Mouse (Mus musculus): ENCODE results near the gene Lamc1.

Gene Lamc1

DNA sequence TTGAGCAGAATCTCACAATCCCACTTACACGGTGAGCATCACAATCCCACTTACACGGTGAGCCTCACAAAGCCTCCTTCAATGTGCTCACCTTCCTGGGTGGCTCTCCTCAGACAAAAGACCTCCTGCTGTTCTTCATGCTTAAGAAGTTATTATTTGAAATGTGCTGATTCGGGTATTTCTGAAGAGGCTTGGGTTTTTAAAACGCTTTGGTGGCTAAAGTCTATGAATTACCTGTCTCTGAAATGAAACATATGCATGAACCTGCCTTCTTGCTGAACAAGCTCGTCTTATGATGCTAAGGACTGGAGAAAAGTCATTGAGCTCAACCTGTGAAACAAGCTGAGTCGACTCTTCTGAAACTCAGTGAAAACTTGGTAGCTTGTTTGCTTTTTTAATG, 36.6 kb downstream of the Lamc1 start:
- DNase-seq, result no peak

DNA sequence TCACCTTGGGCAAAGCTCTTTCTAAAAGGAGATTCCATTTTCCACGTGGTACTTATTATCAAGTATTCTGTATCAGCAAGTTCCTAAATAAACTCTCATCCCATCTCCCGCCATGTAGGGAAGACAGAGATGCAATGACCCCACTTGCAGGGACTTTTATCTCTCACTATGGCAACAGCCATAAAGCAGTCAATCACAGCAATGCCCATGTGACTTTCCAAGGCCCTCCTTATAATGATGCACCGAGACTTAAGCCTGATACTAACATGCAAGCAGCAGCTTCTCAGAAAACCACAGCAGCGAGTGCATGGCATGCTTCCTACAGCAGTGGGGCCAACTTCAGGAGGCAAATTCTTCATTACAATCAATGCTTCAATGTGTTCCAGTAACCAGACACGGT, 39.7 kb downstream of the Lamc1 start:
- no peak for DNase-seq

DNA sequence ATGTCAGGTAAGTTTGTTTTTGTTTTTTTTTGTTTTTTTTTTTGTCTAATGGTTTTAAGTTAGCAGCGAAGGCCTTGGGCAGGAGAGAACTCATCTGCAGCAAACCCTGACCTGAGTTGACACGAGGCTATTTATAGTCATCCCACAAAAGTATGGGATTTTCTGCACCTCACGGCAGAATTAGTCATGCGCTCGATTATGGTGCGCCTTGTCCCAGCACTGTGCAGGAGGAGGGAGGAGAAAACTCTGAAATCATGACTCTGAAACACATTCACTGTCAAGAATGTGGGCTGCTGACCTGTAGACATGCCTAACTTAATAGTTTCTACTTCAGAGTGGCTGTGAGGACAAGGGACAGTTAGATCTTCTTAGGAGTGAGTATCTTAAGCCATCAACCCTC, 40.4 kb downstream of the Lamc1 start:
- DNase-seq, result peak; percentile 44

DNA sequence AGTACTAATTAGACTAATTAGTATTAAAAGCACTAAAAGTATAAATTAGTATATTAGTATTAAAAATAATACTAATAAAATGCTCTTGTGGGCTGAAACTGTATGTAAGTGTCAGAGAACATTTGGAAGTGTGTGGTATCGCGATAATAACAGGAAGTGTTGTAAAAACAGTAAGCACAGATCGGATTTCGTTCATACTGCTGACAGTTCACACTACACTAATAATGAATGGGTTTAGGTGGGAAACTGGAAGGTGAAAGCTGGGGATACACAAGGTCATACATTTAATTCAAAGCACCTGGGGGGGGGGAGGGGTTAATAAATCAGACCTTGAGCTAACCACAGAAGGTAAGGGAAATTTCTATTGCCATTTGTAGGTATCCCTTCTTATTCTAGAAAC, 41.2 kb downstream of the Lamc1 start:
- DNase-seq, result no peak

DNA sequence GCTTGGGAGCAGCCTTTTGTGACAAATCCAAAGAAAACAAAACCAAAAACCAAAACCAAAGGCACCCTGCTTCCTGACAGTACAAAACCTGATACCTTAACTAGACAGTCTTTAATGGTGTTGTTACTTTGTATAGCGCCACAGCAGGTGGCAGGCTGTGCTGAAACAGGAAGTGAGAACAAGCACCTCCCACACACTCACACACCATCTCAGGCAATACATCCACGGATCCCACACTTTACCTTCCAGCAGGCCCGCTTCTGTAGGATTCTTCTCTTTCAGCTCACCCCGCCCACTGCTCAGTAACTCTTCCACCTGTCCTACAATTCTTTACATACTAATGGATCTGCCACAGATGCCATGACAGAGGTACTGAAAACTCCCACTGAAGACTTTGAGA, 44.6 kb downstream of the Lamc1 start:
- DNase-seq, result no peak

DNA sequence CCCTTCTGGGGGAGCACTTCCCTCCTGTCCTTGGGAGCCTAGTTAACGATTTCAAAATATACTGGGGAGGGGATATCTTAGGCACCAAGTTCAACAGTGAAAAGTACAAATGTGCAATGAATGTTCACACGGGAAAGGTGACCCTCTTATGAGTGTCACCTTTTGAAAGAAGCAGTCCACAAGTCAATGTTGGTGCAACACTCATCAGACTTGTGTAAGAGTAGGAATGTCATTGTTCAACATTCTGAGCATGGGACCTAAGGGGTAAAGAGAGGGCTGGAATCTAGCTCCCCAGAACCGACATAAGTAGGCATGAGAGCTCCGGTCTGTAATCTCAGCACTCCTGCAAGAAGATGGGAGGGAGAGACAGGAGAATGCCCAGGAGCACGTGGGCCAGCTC, 45.1 kb downstream of the Lamc1 start:
- DNase-seq, result no peak

DNA sequence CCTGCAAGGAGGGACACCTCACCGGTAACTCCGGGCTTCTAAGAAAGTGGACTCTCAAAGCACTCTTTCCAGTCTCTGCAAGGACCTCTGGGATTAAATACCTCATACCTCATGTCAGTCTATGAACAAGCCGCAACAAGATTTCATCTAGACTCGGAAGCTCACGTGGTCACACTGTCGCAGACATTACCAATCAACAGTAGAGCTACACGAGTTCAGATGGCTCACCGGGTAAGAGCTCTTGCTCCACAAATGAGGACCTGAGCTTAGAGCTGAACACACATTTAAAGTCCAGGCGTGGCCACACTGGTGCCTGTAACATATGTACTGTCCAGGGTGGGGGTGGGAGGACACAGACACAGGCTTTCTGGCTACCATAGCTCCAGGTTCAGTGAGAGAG, 46.4 kb downstream of the Lamc1 start:
- no peak for DNase-seq

DNA sequence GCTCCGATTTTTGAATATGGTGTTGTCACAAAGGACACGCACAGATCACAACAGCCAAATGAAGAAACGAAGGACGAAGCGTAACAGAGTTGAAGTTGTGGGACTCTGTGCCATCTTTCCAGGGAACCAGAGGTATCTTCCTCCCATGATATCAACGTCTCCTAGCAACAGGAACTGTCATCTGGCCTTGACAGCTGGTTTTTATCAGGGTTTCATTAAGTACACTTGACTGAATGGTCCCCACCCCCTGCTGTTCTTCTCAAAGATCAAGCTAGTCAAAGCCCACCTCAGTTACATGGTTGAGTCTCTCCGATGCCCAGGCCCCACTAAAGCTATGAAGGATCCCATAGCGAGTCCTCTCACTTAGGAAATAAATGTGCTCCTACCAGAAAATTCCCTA, 47.4 kb downstream of the Lamc1 start:
- DNase-seq, result no peak

DNA sequence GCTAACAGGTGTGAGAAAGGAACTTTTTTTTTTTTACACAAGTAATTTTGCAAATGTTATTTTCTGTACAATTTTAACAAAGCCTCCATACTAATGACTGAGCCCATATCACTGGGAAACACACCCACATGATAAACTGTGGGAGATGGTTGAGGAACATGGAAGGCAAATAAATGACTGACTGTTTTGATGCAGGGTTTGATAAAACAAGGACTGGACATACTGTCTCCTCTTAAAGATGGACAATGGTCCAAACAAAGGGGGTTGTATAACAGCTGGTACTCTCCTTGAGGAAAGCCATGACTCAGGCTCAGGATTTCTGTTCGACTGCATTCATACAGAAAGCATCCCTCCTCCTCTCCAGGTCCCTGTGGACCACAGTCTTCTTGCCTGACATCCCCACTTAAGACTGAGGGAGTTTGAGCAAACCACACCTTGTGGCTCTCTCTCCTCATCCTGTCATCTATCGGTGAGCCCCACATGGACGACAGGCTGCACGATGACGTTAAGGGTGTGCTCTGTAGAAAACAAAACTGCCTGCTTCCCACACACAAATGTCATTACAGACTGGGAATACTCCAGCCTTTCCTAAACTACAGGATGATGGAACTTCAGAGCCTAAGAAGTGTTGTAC, 50.1 kb downstream of the Lamc1 start:
- DNase-seq, result no peak

DNA sequence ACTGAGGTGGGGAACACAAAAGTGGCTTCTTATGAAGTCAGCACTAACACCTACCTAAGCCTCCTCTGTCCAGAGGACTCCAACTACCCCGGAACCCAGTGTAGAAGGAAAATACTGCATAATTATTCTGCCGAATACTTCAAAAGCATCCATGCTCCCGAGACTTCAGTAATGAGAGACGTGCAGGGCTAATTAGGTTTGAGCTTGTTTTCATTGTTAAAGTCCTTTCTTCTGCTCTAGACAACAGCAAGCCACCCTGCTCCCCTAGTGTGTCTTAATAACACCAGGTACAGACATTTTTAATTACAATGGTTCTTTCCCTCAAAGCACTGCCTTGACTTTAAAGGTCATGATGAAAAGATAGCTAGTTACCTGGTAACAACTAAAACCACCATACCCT, 51.1 kb downstream of the Lamc1 start:
- no peak for DNase-seq

DNA sequence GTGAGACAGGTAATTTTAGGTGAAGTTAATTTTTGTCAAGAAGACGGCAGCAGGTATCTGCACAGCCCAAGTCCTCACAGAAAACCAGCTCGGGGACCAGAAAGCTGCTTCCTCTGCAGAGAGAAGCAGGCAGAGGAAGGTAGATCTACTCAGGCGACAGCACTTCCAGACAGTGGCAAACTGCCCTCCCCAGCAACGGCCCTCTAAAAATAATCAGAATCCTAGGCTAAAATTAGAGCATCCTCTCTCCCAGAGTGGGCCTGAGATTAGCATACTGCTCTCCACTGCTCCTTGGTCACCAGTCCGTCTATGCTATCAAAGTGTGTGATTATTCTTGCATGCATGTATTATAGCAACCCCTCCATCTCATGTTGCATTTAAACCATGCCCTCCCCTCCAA, 52.2 kb downstream of the Lamc1 start:
- DNase-seq, result no peak

DNA sequence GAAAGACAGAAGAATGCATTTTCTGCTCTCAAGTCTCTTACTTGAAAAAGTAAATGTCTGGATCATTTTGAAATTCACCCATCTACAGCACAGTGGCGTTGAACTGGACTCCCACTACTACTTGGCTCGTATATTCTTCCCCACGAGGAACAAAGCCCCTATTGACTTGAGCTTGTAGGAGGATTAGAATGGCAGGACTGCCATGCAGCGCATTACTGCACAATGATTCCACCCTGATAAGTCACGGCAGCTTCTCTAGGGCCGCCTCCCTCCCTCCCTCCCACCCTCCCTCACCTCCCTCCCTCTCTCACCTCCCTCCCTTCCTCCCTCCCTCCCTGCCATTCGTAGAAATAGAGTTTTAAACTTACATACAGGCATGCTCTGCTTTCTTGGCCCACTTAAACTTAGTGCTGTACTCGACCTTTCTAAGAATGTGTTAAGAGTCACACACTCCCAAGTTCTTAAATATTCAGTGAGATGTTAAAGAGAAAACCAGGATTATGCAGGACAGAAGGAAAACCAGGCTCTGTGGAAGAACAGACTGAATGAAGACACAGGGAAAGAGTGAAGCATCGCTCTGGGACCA, 54.5 kb downstream of the Lamc1 start:
- no peak for DNase-seq

DNA sequence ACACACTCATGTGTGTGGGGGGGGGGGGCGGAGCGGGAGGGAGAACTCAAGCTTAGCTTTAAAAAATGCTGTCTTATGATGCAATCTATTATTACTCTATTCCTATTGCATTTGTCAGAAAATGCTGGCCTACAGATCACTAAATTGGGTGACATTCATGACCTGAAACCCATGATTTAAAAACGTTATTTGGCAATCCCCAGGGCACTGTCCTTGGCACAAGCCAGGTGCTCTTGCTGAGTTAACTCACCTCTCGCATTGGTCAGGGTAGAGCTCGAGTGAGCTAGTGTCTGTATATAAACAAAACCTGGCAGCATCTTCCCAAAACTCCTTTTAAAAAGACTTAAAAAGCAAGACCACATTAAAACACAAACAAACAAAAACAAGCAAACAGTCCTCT, 57.1 kb downstream of the Lamc1 start:
- no peak for DNase-seq

DNA sequence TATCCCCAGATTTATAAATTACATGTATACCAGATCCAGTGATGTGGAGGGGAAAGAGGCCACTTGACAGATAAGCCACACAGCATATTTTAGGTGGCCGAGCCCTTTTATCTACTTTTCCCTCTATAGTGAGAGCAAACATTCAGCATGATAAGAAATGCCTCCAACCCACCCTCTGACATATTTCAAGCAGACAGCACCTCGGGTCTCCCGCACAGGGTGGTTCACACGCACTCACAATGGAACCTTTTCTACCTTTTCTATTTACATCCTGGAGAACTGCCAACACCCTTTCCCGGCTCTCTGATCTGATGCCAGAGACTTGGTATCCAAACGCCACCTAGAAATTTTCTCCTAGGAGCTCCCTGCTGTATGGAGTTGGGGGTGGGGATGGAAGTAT, 58.0 kb downstream of the Lamc1 start:
- DNase-seq, result peak; percentile 30

DNA sequence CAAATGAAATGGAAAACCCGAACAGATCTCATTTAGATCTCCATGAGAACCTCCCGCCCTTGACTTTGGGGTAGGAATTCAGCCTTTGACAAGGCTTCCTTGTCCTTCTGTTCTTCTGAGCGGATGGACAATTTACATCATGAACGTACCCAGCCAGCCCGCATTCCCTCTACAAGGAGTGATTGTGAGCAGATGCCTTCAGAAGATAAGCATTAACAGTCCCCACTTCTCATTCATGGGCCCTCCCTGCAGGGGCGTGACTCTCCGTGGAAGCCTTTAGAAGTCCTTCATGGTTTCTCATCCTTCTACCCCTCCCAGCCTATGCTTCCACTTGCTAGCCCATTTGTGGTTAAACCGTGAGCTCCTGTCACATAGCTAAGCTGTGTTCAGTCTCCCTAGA, 58.9 kb downstream of the Lamc1 start:
- no peak for DNase-seq

DNA sequence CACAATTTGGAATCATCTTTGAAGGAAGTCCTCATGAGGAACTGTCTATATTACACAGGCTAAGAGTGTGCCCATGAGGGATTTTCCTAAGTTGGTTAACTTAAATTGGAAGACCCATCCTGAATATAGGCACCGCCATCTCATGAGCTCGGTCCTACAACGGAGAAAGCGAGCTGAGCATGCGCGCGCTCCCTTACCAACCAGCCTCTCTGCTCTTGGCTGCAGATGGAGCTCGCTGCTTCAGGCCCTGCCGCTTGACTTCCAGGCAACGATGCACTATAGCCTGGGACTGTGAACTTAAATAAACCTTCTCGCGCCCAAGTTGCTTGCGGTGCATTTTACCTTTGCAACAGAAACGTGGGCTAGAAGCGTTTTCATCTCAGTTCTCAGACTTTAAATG, 61.8 kb downstream of the Lamc1 start:
- no peak for DNase-seq

DNA sequence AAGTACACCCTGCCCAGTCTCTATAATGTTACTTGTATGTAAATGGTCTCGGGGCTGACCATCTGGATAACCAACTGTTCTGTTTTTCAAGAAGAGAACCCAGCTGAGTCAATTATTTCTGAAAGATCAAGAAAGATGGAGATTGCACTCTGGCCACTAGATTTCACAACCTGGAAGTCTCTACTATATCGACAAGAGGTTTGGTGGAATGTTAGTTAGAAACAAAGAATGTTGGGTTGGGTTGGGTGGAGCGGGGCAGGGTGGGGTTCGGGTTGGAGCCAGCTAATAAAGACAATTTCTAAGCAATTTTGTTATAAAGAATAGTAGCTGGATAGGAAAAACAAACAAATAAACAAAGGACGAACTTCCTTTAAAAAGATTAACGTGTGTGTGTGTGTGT, 62.9 kb downstream of the Lamc1 start:
- no peak for DNase-seq

DNA sequence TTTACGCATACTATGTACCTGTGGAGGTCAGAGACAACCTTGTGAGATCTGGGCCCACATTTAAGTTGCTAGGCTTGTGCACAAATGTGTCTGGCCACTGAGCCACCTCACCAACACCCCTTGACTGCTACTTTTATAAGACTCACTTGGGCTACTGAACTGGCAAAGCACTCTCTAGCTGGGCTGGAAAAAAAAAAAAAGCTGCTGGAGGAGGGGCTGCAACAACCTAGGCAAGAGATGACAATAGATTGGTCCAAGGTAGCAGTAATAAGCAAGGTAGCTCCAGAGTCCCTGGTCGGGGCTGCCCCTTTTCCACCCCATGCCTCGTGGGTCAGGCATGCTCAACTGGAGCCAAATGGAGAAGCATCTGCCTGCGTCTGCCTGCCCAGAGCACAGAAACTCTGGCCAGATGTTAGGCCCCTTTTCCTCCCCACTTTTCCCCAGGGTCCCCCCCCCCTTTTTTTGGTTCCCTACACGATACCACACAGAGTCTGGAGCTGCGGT, 63.7 kb downstream of the Lamc1 start:
- DNase-seq, result no peak

DNA sequence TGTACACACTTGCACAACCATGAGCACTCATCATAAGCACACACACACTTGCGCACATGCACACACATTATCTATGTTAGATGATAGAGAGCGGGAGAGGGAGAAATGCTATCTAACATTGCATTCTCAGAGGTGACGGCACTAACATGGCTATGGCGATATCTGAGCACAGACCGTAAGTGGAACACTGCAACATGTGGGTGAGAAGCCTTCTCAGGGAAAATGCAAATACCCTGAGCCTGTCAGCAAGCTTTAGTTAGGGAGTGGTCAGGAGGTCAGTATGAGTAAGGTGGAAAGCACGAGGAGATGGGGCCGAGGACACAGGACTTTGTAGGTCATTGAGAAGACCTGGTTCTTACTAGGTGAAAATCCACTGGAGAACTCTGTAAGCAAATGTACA, 64.3 kb downstream of the Lamc1 start:
- DNase-seq, result no peak

DNA sequence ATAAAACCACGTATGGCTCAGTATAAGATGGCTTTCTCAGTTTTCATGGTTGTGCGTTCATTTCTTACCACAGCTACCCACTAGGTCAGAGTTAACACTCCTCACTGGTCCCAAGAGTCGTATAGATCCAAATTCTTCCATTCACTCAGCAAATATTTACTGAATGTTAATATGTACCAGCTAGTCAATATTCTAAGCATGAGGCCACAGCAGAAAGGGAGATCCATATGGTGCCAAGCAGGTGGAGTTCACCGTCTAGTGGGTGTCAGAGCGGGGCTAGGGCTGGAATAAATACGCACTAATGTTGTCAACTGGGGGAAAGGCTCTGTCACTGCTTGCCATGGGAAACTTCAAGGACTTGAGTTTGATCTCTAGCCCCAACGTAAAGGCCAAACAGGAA, 64.9 kb downstream of the Lamc1 start:
- no peak for DNase-seq

DNA sequence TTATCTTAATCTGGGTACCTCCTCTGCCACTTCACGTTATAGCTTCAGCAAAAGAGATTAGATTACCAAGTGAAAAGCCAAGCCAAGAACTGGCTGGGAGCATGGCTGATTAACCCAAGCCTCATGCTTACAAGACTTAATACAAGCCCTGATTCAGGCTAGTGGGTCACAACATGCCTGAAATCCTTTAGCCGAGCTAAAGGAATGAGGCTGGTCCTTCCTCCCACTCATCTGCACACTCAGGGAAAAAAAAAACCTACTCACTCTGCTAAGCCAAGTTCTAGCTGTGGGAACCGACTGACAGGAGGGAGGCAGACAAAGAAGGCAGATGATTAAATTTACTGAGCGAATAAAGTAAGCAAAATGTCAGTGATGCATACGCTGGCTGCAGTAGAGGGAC, 65.7 kb downstream of the Lamc1 start:
- DNase-seq, result no peak

DNA sequence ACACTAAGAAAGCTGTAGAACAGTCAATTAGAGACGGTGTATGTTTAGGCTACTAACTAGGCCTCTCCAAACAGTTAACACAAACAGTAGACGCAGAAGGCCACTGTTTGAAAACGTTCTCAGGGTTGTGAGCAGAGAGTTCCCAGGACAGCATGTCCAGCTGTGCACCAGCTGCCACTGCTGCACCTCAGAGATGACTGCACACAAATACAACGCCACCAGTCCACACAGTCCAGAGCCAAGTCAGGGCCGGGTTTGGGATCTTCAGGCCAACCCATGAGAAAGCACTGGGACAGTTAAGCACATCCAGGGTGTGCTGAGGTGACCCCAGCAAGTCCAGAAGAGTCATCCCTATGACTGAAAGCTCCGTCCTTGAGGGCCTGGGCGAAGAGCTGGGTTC, 67.0 kb downstream of the Lamc1 start:
- DNase-seq, result no peak

DNA sequence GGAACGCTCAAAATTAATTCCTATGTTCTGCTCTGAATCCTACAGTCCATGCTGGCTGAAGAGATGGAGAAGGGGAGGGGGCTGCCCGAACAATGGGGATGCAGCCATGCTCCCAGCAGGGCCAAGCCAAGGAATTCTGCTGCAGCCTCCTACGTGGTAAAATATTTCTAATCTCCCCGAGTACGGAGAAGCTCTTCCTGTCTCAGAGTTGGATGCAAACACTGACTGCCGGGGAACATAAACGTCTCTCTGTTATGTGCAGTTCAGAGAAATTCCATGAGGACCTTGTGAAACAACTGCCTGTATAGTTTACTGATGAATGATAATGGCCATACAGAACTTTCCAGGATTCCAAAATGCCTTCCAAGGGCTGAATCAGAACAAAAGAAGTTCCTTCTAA, 67.5 kb downstream of the Lamc1 start:
- DNase-seq, result no peak

DNA sequence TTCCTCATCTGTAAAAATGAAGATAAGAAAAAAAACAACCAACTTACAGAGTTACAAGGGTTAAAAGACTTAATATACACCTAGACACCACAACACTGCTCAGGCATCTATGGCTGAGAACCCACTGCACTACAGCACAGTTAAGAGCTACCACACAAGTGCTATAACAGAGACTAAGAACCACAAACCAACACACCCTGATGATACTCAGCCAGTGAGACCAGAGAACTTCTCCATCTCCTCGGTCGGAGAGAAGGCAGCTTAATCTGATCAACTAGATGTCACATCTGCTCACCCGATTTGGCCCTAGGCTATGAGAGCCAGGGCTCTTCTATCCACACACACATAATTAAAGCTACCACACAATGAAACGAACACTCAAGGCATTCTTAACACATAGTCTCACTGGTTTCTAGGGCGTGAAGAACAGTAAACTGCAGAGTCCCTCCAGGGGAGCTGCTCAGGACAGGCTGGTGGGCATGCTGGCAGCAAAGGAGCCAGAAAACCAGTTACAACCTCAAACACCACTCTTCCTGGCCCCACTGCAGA, 72.8 kb downstream of the Lamc1 start:
- DNase-seq, result no peak
